Mouse (Mus musculus): Measurements from ENCODE around the gene 1300017J02Rik.

1300017J02Rik gene

GRCm38 (mm10) chr9:103214281-103214680 is 90.6 kb downstream of the 1300017J02Rik start:
- DNase-seq (ENCODE audit: low spot score in 2 of 2), result no peak

DNA sequence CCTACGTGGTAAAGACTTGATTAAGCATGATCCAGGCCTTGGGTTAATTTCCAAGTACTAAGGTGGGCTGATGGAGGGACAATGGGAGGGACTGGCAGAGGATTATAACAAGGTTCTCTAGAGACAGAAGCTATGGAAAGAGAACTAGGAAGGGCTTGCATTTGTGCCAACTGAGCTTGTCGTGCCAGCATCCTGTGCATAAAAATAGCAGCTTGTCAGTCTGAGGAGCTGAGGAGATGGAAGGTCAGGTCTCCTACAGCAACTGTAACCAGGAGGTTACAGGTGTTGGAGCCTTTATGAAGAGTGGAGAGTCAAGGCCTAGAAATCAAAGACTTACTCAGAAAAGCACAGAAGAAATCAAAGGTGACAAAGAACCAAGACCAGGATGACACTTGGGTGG is 91.3 kb downstream of the 1300017J02Rik start:
- DNase-seq (ENCODE audit: low spot score in 2 of 2), result no peak

GRCm38 (mm10) chr9:103212654-103213420 is 92.0 kb downstream of the 1300017J02Rik start:
- DNase-seq (ENCODE audit: low spot score in 2 of 2), result no peak

GRCm38 (mm10) chr9:103208802-103209423 is 96.0 kb downstream of the 1300017J02Rik start:
- DNase-seq (ENCODE audit: low spot score in 2 of 2), result no peak

DNA sequence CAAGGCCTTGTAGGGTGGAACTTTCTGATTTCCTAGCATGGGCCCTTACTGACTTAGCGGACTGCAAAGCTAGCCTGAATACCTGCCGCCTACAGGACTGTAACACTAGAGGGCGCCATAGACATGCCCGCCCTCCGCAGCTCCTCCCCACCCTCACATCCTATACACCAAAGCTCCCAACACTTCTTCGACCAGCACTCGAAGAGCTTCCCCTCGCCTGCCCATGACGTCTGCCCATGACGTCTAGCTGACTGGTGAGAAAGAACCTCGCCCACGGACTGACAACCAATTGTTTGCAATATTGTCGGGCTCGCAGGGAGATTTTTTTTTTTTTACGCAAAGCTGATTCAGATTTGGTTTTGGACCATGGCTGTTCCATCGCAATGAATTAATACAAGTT is 97.0 kb downstream of the 1300017J02Rik start:
- DNase-seq (ENCODE audit: low spot score in 2 of 2), result peak; percentile 58 to 80

- DNase-seq (ENCODE audit: low spot score in 2 of 2), result no peak
These were observed 99.1 kb downstream of the 1300017J02Rik start for GRCm38 (mm10) chr9:103205786-103206185.

DNA sequence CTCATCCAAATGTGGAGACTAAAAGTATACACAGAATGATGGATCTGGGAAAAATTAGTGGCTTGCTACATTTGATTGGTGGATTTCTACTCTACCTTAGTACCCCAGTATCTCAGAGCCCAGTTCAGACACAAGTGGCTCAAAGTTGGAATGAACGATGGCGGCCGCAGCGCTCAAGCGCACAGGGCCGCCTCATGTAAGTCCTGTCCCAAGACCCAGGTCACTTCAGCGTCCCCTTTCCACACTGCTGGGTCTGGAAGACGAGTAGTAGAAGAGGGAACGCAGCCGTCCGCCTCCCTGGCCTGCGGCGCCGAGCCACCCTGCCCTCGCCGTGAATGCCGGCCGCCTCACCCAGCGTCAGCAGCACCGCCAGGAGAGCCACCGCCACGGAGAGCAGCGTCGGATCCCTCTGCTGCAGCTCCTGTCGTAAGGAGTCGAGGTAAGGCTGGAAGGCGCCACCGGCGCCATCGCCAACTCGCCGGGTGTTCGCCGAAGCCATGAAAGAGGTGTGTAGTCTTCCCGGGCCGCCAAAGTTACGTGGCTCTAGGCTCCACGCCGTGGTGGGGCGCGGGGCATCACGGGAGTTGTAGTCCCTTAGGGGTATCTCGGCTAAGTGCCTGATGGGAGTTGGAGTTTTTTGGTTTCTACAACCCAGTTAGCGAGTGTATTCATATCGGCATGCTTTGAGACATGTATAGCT is 103.2 kb downstream of the 1300017J02Rik start, which contains the start of gene Srprb:
Gene Srprb, minus strand, starts transcription at position 577 of the 700 bp plus-strand sequence.
- peak; percentile 86 to 91 for DNase-seq (ENCODE audit: low spot score in 2 of 2)

Measured in thymus, postnatal 10 days (tissue).